Mouse (Mus musculus): Measurements from ENCODE around the gene Tsc2.

DNA sequence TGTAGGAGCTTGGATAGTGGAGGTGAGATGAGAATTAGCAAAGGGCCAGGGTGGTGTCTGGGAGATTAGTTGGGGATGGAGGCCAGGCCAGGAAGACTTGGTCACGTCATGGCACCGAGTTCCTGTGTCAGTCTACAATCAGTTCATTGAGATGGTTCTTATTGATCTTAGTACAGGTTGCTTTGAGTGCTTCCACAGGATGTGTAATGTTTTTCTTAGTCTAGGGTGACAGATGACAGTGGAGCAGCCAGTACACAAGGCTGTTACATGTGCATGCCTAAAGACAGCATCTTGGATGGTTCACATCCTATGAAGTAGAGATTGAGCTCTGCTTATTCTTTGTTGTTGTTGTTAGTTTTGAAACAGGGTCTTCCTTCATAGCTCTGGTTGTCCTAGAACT lies 70.8 kb downstream of the Tsc2 start:
- TF ChIP-seq POLR2A (IDR thresholded peaks at IDR 0.05; ENCODE audit: control insufficient read depth, extremely low read depth, insufficient read depth, low read length, poor library complexity) (no peak), CTCF (IDR thresholded peaks at IDR 0.05; ENCODE audit: borderline replicate concordance, control insufficient read depth, extremely low read depth, insufficient read depth, low read length, poor library complexity) (no peak)
